Mouse (Mus musculus) midbrain, postnatal 0 days (tissue): Measurements from ENCODE around the gene D630023F18Rik. TPM values are rescaled to one million over a fixed set of nuclear protein-coding genes. Genes with fewer than 3 reads are reported as not detected.

Source experiments
- ATAC-seq: fragments of 200-750 bp; cut with Nextera tagmentation; 2 replicates; pipeline ENCODE4 v1.8.0; 2017; ENCODE audit warnings: moderate number of reproducible peaks, mild to moderate bottlenecking, moderate TSS enrichment, moderate library complexity; ENCODE audit not compliant: low FRiP score
- DNase-seq: peaks from one replicate; pipeline ENCODE4 v3.0.0-alpha.2; 2015; ENCODE audit warnings: low spot score
- H3K27ac ChIP-seq: fragments of 300-500 bp; sonication (generic); 2 replicates; pipeline ENCODE4 v1.5.1; 2014; ENCODE audit warnings: low read depth, mild to moderate bottlenecking, low read length, mixed read lengths
- H3K27me3 ChIP-seq: fragments of 300-500 bp; sonication (generic); 2 replicates; pipeline ENCODE4 v1.6.1; 2014; ENCODE audit warnings: low read length, control low read depth, mixed read lengths; ENCODE audit not compliant: insufficient read depth
- H3K36me3 ChIP-seq: fragments of 300-500 bp; sonication (generic); 2 replicates; pipeline ENCODE4 v1.6.1; 2014; ENCODE audit warnings: low read length, control low read depth, mixed read lengths; ENCODE audit not compliant: insufficient read depth
- H3K4me1 ChIP-seq: fragments of 300-500 bp; sonication (generic); 2 replicates; pipeline ENCODE4 v1.6.1; 2014; ENCODE audit warnings: mild to moderate bottlenecking, control low read depth, antibody characterized with exemption, low read length, mixed read lengths; ENCODE audit not compliant: insufficient read depth
- H3K4me2 ChIP-seq: fragments of 300-500 bp; sonication (generic); 2 replicates; pipeline ENCODE4 v1.6.1; 2014; ENCODE audit warnings: low read depth, mild to moderate bottlenecking, low read length, mixed read lengths; ENCODE audit not compliant: poor library complexity, severe bottlenecking
- H3K4me3 ChIP-seq: fragments of 300-500 bp; sonication (generic); 2 replicates; pipeline ENCODE4 v1.5.1; 2014; ENCODE audit warnings: low read depth, mild to moderate bottlenecking, low read length, moderate library complexity
- H3K9ac ChIP-seq: fragments of 300-500 bp; sonication (generic); replicated peaks from 2 replicates; pipeline ENCODE4 v1.6.1; 2014; ENCODE audit warnings: mild to moderate bottlenecking, low read length, moderate library complexity, mixed read lengths; ENCODE audit not compliant: poor library complexity, severe bottlenecking
- H3K9me3 ChIP-seq: fragments of 300-500 bp; sonication (generic); 2 replicates; pipeline ENCODE4 v1.6.1; 2016; ENCODE audit warnings: low read length, control low read depth
- CTCF ChIP-seq: IDR thresholded peaks from 2 replicates; pipeline ENCODE4 v1.5.1; 2016; ENCODE audit warnings: antibody characterized with exemption, mild to moderate bottlenecking
- WGBS: fragments of 180-500 bp; shearing (Covaris S2); extraction: QIAGEN DNeasy Blood & Tissue Kit; methylation state at CpG from one replicate; pipeline ENCODE4 v1.1.7; 2014; 5-methylcytosine and 5-hydroxymethylcytosine counted together
- polyA plus RNA-seq: library from polyadenylated mRNA; unstranded; fragments of >200 nt; fragmentation: Nextera tagmentation; extraction: Ambion mirVana; gene quantifications from 2 replicates; pipeline ENCODE4 v1.2.1, GENCODE M21; 2015
- total RNA-seq: library from RNA; depleted of rRNA; stranded (reverse); fragments of >200 nt; gene quantifications from 2 replicates; pipeline ENCODE4 v1.2.3, GENCODE M21; 2014

Gene D630023F18Rik
- total and polyA plus RNA-seq, 2 experiments from 2014 or later = 4.2 to 8.8 TPM

DNA sequence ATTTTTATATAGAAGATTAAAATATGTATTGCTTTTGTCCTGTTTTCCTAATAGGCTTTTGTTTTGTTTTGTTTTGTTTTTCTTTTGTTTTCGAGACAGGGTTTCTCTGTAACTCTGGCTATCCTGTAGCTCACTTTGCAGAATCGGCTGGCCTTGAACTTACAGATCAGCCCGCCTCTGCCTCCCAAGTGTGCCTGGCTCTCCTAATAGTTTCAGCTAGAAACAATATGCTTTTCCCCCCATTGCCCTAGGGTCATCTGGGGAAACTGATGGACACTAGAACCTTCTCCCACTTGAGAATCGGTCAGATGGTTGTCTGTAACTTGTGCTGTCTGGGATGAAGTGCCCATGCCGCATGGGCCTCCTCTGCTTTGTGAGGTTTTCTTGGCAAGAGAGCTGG, 33.1 kb upstream of the D630023F18Rik start:
- no peaks in the 10 kb centered on the region for H3K27me3 ChIP-seq
- ATAC-seq = no peak
- H3K9me3 ChIP-seq = no peaks in the 10 kb centered on the region

DNA sequence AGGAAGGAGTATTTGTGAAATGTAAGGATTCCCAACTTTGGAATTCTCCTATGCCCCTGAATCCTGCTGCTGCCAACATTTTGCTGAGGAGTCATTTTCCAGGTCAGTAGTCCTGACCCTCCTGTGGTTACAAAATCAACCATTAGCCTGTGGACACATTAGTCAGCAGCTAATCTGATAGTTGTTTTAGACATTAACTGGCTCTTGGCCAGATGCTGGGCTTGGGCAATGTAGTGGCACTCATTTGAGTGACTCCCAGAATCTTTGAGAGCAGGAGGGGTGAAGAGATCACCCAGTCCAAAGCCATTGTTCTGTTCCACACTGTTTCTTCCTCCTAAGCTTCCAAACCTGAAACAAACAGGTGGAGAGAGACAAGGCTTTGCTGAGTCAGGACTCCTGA, 31.8 kb upstream of the D630023F18Rik start:
- no peak for ATAC-seq
- Histone ChIP-seq H3K4me1 (no peaks in the 10 kb centered on the region), H3K9ac (no peak overlapping the region), H3K9me3 (no peaks in the 10 kb centered on the region), H3K36me3 (peaks cover 13% of the 10 kb centered on the region), H3K4me2 (no peak overlapping the region), H3K27me3 (no peaks in the 10 kb centered on the region), H3K27ac (no peak overlapping the region), H3K4me3 (no peak overlapping the region)
- DNase-seq = no peak
- no peak for TF ChIP-seq CTCF

More for the DNA sequence above, 33.1 kb upstream of the D630023F18Rik start:
- TF ChIP-seq CTCF = no peak
- no peak overlapping the region for H3K9ac ChIP-seq
- no peak overlapping the region for H3K4me3 ChIP-seq
- WGBS = 93% methylated on average over 5 of the region's 5 CpGs
- no peak overlapping the region for H3K27ac ChIP-seq
- peaks cover 24% of the 10 kb centered on the region for H3K36me3 ChIP-seq
- no peaks in the 10 kb centered on the region for H3K4me1 ChIP-seq
- no peak for DNase-seq
- no peak overlapping the region for H3K4me2 ChIP-seq

- no peak overlapping the region for H3K4me3 ChIP-seq
- no peak overlapping the region for H3K4me2 ChIP-seq
- no peak overlapping the region for H3K9ac ChIP-seq
- DNase-seq (no peak), ATAC-seq (no peak)
- no peaks in the 10 kb centered on the region for H3K27me3 ChIP-seq
- H3K9me3 ChIP-seq = no peaks in the 10 kb centered on the region
- no peaks in the 10 kb centered on the region for H3K4me1 ChIP-seq
- 78% methylated on average over 3 of the region's 3 CpGs for WGBS
- no peak for TF ChIP-seq CTCF
- no peaks in the 10 kb centered on the region for H3K36me3 ChIP-seq
- no peak overlapping the region for H3K27ac ChIP-seq
Observed at GRCm38 (mm10) chr1:65147971-65148370, 25.0 kb upstream of the D630023F18Rik start.

DNA sequence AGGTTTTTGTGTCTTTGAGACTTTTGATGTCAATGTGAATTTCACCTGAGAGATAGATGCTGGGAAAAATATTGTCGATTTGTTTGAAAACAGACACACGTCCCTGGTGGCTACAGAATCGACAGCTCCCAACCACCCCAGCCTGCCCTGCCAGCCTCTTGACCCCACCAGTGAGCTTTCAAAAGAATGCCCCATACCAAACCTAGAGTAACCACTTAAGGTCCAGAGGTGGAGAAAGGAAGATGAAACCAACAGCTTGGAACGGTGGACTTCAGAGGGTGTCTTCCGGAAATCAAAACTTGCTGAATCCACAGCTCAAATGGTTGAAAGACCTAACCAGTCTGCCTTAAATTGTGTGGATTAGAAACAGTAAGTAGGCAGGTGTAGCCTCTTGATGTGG, 24.3 kb upstream of the D630023F18Rik start:
- DNase-seq = no peak
- no peak overlapping the region for H3K4me2 ChIP-seq
- 96% methylated on average over 5 of the region's 5 CpGs for WGBS
- no peak for TF ChIP-seq CTCF
- no peak for ATAC-seq
- no peak overlapping the region for H3K27ac ChIP-seq
- H3K9me3 ChIP-seq = no peaks in the 10 kb centered on the region
- H3K27me3 ChIP-seq = no peaks in the 10 kb centered on the region
- H3K36me3 ChIP-seq = no peaks in the 10 kb centered on the region
- no peak overlapping the region for H3K9ac ChIP-seq
- H3K4me1 ChIP-seq = no peaks in the 10 kb centered on the region
- H3K4me3 ChIP-seq = no peak overlapping the region

DNA sequence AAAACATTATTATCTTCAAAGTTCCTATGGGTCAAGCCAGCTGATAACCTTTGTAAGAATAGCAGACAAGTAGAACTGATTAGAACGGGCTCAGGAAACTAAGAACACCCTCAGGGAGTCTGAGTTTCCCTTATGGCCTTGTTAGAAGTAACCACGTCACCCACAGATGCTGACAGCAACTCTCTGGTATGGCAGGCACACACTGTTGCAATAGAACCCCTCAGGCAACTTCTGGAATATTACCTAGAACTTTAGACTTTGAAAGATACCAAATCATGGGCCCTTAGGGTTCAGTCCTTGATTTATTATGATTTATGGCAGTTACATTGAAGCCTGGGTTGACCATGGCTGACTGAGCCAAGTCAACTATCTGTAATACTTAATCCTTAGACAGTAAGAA, 23.6 kb upstream of the D630023F18Rik start:
- WGBS = 59% methylated on average over 2 of the region's 2 CpGs

GRCm38 (mm10) chr1:65144783-65145182, 21.8 kb upstream of the D630023F18Rik start:
- no peaks in the 10 kb centered on the region for H3K27me3 ChIP-seq
- H3K27ac ChIP-seq = no peak overlapping the region
- H3K4me1 ChIP-seq = no peaks in the 10 kb centered on the region
- no peaks in the 10 kb centered on the region for H3K36me3 ChIP-seq
- DNase-seq = no peak
- no peak for TF ChIP-seq CTCF
- H3K9me3 ChIP-seq = no peaks in the 10 kb centered on the region
- no peak overlapping the region for H3K4me2 ChIP-seq
- ATAC-seq = no peak
- H3K4me3 ChIP-seq = no peak overlapping the region
- 91% methylated on average over 2 of the region's 2 CpGs for WGBS
- no peak overlapping the region for H3K9ac ChIP-seq

More for the DNA sequence above, 23.6 kb upstream of the D630023F18Rik start:
- no peaks in the 10 kb centered on the region for H3K36me3 ChIP-seq
- no peaks in the 10 kb centered on the region for H3K27me3 ChIP-seq
- TF ChIP-seq CTCF = no peak
- no peaks in the 10 kb centered on the region for H3K4me1 ChIP-seq
- H3K27ac ChIP-seq = no peak overlapping the region
- H3K9ac ChIP-seq = no peak overlapping the region
- no peak overlapping the region for H3K4me2 ChIP-seq
- DNase-seq (no peak), ATAC-seq (no peak)
- H3K9me3 ChIP-seq = no peaks in the 10 kb centered on the region
- H3K4me3 ChIP-seq = no peak overlapping the region
